Mouse (Mus musculus) midbrain, embryonic 14.5 days (tissue): ENCODE measurements around the gene Natd1. TPM values are rescaled to one million over a fixed set of nuclear protein-coding genes. Genes with fewer than 3 reads are reported as not detected.

Source experiments
- ATAC-seq: fragments of 200-750 bp; cut with Nextera tagmentation; 2 replicates; pipeline ENCODE4 v1.8.0; 2017; ENCODE audit warnings: moderate number of reproducible peaks, moderate library complexity; ENCODE audit not compliant: low FRiP score, low TSS enrichment
- DNase-seq: peaks from one replicate; pipeline ENCODE4 v3.0.0-alpha.2; 2015
- H3K27ac ChIP-seq: fragments of 300-500 bp; sonication (generic); replicated peaks from 2 replicates; pipeline ENCODE4 v1.5.1; 2014; ENCODE audit warnings: mild to moderate bottlenecking, low read depth, low read length, moderate library complexity
- H3K27me3 ChIP-seq: fragments of 300-500 bp; sonication (generic); 2 replicates; pipeline ENCODE4 v1.6.1; 2014; ENCODE audit warnings: low read length, control low read depth, mixed read lengths; ENCODE audit not compliant: control insufficient read depth, insufficient read depth
- H3K36me3 ChIP-seq: fragments of 300-500 bp; sonication (generic); 2 replicates; pipeline ENCODE4 v1.6.1; 2014; ENCODE audit warnings: low read length, control low read depth; ENCODE audit not compliant: control insufficient read depth, insufficient read depth
- H3K4me1 ChIP-seq: fragments of 300-500 bp; sonication (generic); 2 replicates; pipeline ENCODE4 v1.6.1; 2014; ENCODE audit warnings: mild to moderate bottlenecking, antibody characterized with exemption, low read length, control low read depth; ENCODE audit not compliant: control insufficient read depth, insufficient read depth
- H3K4me2 ChIP-seq: fragments of 300-500 bp; sonication (generic); 2 replicates; pipeline ENCODE4 v1.6.1; 2014; ENCODE audit warnings: mild to moderate bottlenecking, low read length, moderate library complexity
- H3K4me3 ChIP-seq: fragments of 300-500 bp; sonication (generic); replicated peaks from 2 replicates; pipeline ENCODE4 v1.5.1; 2014; ENCODE audit warnings: low read depth, low read length
- H3K9ac ChIP-seq: fragments of 300-500 bp; sonication (generic); replicated peaks from 2 replicates; pipeline ENCODE4 v1.6.1; 2014; ENCODE audit warnings: mild to moderate bottlenecking, low read length, moderate library complexity
- H3K9me3 ChIP-seq: fragments of 300-500 bp; sonication (generic); 2 replicates; pipeline ENCODE4 v1.6.1; 2016; ENCODE audit warnings: low read length, control low read depth, mixed read lengths; ENCODE audit not compliant: control insufficient read depth
- WGBS: fragments of 180-500 bp; shearing (Covaris S2); extraction: QIAGEN DNeasy Blood & Tissue Kit; methylation state at CpG from one replicate; pipeline ENCODE4 v1.1.7; 2014; 5-methylcytosine and 5-hydroxymethylcytosine counted together
- polyA plus RNA-seq: library from polyadenylated mRNA; unstranded; fragments of >200 nt; fragmentation: Nextera tagmentation; extraction: Ambion mirVana; gene quantifications from 2 replicates; pipeline ENCODE4 v1.2.1, GENCODE M21; 2014

The Natd1 gene
- 33.0 and 42.2 TPM in 2 replicates for polyA plus RNA-seq

DNA sequence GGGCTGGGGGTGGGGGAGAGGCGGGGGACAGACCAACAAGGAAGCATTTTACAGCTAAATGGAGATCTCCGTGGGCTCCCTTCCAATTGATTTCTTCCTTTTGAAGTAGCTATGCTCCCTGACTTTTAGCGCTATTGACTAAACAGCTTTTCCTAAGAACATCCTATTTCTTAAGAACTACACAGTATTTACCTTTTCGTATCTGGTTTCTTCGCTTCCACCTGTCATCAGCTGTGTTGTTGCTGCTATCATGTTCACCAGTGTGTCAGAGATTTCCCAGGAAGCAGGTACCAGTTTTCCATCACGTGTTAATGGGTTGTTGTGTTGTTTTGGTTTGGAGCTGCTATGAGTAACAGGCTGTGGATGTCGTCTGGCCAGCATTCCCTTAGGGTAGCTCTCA, at the start of gene Natd1:
TSS of gene Natd1 (minus strand) at position 260 of the 400 bp plus-strand sequence.
- peak within 1 kb of the TSS; percentile 93 for H3K27ac ChIP-seq
- peak within 1 kb of the TSS; percentile 84 for H3K4me2 ChIP-seq
- H3K36me3 ChIP-seq, result peaks cover 3% of the 10 kb centered on the region; the same call in 1 of the 2 replicates
- H3K4me1 ChIP-seq, result peaks cover 20% of the 10 kb centered on the region
- H3K27me3 ChIP-seq, result no peaks in the 10 kb centered on the region
- H3K9ac ChIP-seq, result peak within 1 kb of the TSS; percentile 74
- 36% methylated on average over 7 of the region's 7 CpGs for WGBS
- peak within 1 kb of the TSS; percentile 68 for H3K4me3 ChIP-seq
- ATAC-seq (no peak), DNase-seq (no peak)
- H3K9me3 ChIP-seq, result no peaks in the 10 kb centered on the region

DNA sequence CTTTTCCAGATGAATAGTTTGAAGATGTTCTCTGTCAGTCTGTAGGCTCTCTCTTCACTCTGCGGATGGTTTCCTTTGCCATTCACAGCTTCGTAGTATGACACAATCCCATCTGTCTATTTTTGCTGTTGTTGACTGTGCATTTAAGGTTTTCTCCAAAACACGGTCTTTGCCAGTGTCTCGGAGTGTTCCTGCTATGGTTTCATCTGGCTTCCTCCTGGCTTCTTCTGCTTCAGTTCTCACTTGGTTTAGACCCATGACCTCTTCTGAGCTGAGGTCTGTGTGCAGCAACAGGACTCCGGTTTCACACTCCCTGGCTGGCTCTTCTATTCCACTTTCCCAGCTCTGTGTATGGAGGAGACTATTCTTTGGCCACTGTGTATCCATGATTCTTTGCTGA, 48.2 kb upstream of the Natd1 start:
- Histone ChIP-seq H3K4me3 (no peak overlapping the region), H3K27me3 (no peaks in the 10 kb centered on the region), H3K9me3 (no peaks in the 10 kb centered on the region), H3K9ac (no peak overlapping the region), H3K27ac (no peak overlapping the region), H3K36me3 (no peaks in the 10 kb centered on the region), H3K4me1 (no peaks in the 10 kb centered on the region), H3K4me2 (no peak overlapping the region)
- ATAC-seq (no peak), DNase-seq (no peak)
- WGBS, result 87% methylated on average over 5 of the region's 5 CpGs

- DNase-seq (no peak), ATAC-seq (no peak)
- Histone ChIP-seq H3K27me3 (no peaks in the 10 kb centered on the region), H3K4me3 (no peak overlapping the region), H3K9me3 (no peaks in the 10 kb centered on the region), H3K4me2 (no peak overlapping the region), H3K27ac (no peak overlapping the region), H3K4me1 (no peaks in the 10 kb centered on the region), H3K36me3 (no peaks in the 10 kb centered on the region), H3K9ac (no peak overlapping the region)
- 77% methylated on average over 1 of the region's 1 CpGs for WGBS
These were observed 46.6 kb upstream of the Natd1 start for GRCm38 (mm10) chr11:60961176-60961575.

DNA sequence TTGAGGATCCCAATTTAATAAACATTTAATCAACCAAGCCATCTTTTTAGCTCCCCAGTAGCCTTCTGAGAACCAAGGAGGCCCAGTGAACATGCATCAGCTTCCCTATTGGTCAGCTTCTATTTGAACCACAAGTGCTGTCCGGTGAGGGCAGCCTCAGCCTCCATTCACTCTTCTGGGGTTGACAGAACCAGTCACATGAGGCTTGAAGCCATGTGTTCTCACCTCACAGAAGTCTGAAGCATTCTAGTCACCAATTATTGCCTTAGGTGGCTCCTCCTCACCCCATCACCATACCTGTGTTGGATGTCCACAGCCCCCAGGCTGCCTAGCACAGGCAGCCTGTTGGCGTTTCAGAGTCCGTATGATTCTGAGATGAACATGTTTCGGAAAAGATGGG, 44.4 kb upstream of the Natd1 start:
- no peak overlapping the region for H3K4me3 ChIP-seq
- H3K4me1 ChIP-seq, result no peaks in the 10 kb centered on the region
- H3K4me2 ChIP-seq, result no peak overlapping the region
- H3K27ac ChIP-seq, result no peak overlapping the region
- H3K36me3 ChIP-seq, result no peaks in the 10 kb centered on the region
- H3K9me3 ChIP-seq, result no peaks in the 10 kb centered on the region
- ATAC-seq, result no peak
- no peaks in the 10 kb centered on the region for H3K27me3 ChIP-seq
- H3K9ac ChIP-seq, result no peak overlapping the region
- 91% methylated on average over 4 of the region's 4 CpGs for WGBS
- no peak for DNase-seq

DNA sequence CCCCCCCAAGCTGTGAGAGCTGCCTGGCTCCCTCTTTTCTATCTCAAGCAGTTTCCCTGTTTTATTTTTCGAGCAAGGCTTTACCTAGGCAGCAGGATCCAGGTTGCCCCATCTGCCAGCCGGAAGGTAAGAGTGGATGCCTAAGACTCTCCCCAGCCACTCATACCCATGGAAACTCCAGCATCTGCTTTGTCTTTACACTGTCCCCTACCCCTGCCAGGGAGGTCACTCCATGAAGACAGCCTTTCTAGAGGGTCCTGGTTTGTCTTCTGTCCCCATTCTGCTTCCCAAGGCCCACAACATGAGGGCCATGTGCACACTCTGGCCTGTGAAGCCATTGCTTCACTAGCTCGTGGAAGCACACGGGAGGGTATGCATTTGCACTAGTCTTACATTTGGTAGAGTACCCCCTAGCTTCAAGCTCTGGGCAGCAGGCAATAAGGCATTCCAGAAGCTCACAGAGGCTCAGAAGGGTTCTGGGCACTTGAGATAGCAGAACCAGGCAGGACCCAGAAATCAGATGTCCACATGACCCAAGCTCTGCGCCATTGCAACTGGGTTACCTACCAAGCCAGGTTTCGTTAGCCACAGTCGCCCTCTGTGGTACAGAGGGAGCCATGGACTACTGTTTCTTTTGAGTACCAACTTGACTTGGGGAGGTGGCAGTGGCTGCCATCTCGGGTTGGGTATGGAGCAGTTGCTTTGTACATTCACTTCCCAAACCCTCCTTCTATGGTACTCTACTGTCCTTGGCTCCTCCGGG, 41.3 kb upstream of the Natd1 start:
- H3K4me2 ChIP-seq, result no peak overlapping the region
- 76% methylated on average over 9 of the region's 9 CpGs for WGBS
- no peak overlapping the region for H3K4me3 ChIP-seq
- H3K27ac ChIP-seq, result no peak overlapping the region
- ATAC-seq, result no peak
- no peaks in the 10 kb centered on the region for H3K9me3 ChIP-seq
- no peaks in the 10 kb centered on the region for H3K27me3 ChIP-seq
- no peak overlapping the region for H3K9ac ChIP-seq
- H3K36me3 ChIP-seq, result peaks cover 19% of the 10 kb centered on the region
- no peak for DNase-seq
- H3K4me1 ChIP-seq, result no peaks in the 10 kb centered on the region

DNA sequence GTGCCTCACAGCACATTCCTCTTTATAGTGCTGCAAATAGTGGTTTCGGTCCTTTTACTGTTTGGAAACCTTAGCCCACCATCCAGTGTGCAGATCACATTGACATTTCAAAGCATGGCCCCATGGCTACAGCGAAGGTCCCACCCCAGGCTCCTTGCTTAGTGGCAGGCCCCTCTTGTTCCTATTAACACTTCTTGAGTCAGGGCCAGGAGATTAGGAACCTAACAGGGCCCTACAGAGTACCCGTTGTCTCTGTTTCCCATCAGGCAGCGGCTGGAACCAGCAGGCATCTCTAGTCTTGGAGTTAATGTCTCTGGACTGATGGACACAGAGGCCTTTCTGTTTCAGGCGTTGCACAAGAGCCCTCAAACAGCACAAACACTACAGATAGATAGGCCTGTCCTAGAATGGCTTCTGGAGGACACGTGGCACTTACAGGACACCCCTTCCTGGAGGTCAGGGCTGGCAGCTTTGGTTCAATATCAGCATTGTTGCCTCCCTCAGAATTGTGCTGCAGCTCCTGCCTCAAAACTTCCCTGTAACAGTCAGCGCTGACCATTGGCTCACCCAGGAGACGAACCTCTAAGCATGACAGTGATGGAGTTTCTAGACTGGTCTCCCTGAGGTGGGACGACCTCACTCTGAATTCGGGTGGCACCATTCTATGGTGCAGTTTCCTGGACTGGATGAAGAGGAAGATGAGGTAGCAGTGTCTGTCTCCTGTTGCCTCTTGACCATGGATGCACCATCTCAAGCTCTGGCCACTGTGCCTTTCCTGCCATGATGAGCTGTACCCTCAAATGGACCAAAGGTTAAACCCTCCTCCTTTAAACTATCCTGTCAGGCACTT, 39.9 kb upstream of the Natd1 start:
- Histone ChIP-seq H3K9ac (no peak overlapping the region), H3K36me3 (peaks cover 26% of the 10 kb centered on the region), H3K4me3 (no peak overlapping the region), H3K4me2 (peak overlapping the region; percentile 39), H3K9me3 (no peaks in the 10 kb centered on the region), H3K4me1 (no peaks in the 10 kb centered on the region), H3K27me3 (no peaks in the 10 kb centered on the region), H3K27ac (no peak overlapping the region)
- no peak for ATAC-seq
- no peak for DNase-seq
- 74% methylated on average over 10 of the region's 10 CpGs for WGBS

DNA sequence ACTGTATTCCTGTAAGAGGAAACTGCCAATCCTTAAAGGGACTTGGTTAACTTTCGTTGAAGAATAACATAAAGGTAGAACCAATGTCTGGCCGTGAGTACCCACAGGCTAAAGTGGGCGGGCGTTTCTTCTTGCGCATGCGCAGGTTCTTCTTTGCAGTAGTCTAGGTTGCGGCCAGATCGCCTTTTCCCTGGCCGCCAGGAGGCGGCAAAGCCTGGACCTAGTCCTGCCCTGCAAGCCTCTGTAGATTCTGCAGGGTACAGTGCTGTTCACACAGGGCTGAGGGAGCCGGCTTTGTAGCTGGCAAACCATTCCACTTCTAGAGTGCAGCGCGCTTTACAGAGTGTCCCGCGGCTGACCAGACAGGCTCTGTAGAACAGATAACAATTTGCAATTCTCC, 39.3 kb upstream of the Natd1 start:
- ATAC-seq (peak; percentile 87), DNase-seq (peak; percentile 97)
- no peak overlapping the region for H3K27ac ChIP-seq
- H3K36me3 ChIP-seq, result peaks cover 30% of the 10 kb centered on the region
- H3K9ac ChIP-seq, result no peak overlapping the region
- no peaks in the 10 kb centered on the region for H3K4me1 ChIP-seq
- H3K9me3 ChIP-seq, result no peaks in the 10 kb centered on the region
- 6% methylated on average over 15 of the region's 15 CpGs for WGBS
- H3K4me2 ChIP-seq, result peak overlapping the region; percentile 39
- no peaks in the 10 kb centered on the region for H3K27me3 ChIP-seq
- no peak overlapping the region for H3K4me3 ChIP-seq

- Histone ChIP-seq H3K36me3 (peaks cover 36% of the 10 kb centered on the region), H3K9me3 (no peaks in the 10 kb centered on the region), H3K4me2 (no peak overlapping the region), H3K9ac (no peak overlapping the region), H3K4me3 (no peak overlapping the region), H3K27ac (no peak overlapping the region), H3K27me3 (no peaks in the 10 kb centered on the region), H3K4me1 (no peaks in the 10 kb centered on the region)
- DNase-seq, result no peak
- 95% methylated on average over 6 of the region's 6 CpGs for WGBS
- ATAC-seq, result no peak
These were observed 38.4 kb upstream of the Natd1 start for GRCm38 (mm10) chr11:60952986-60953385.
